Mouse (Mus musculus): ENCODE measurements at regions not wholly inside any gene's neighbourhood (a gene's known extent, or its start where the extent isn't known, plus 50 kb on each side); places are given as distances from the start of the nearest gene placed in this dataset.

DNA sequence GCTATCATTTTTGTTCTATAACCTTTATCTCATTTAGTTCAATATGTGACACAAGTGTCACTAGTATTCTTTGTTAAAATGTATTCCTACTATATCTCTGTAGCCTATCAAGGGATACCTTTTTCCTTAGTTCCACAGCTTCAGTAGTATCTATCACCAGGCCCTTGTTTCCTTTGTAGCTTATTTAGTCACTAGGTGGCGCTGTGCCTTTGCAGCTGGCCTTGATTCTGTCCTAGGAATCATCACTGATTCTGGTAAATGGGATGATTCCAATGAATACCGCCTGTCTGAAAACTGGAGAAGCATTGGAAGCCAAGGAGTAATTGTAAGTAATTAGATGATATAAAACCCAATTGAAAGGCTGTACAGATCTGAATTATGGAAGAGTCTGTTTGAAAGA, 139.3 kb downstream of the Dcaf12l2 start:
- DNase-seq = peak; percentile 10
